Mouse (Mus musculus) neural tube, embryonic 11.5 days (tissue): Measurements from ENCODE around the gene Olfr1128. TPM values are rescaled to one million over a fixed set of nuclear protein-coding genes. Genes with fewer than 3 reads are reported as not detected.
"Not testable (repeated sequence)": the region's sequence is repeated elsewhere in the genome, so short reads cannot be mapped to it uniquely, and the experiment has no call there.

Source experiments
- ATAC-seq: fragments of 200-750 bp; cut with Nextera tagmentation; 2 replicates; pipeline ENCODE4 v1.8.0; 2017; ENCODE audit warnings: moderate number of reproducible peaks, mild to moderate bottlenecking, moderate TSS enrichment, moderate library complexity; ENCODE audit not compliant: insufficient read depth, low FRiP score, low TSS enrichment
- DNase-seq: peaks from one replicate; pipeline ENCODE4 v3.0.0-alpha.2; 2015; ENCODE audit warnings: low spot score
- H3K27ac ChIP-seq: fragments of 300-500 bp; sonication (generic); 2 replicates; pipeline ENCODE4 v1.5.1; 2014; ENCODE audit warnings: low read depth, mild to moderate bottlenecking, low read length
- H3K27me3 ChIP-seq: fragments of 300-500 bp; sonication (generic); 2 replicates; pipeline ENCODE4 v1.6.1; 2014; ENCODE audit warnings: mild to moderate bottlenecking, low read length, mixed read lengths; ENCODE audit not compliant: control insufficient read depth, insufficient read depth
- H3K36me3 ChIP-seq: fragments of 300-500 bp; sonication (generic); 2 replicates; pipeline ENCODE4 v1.6.1; 2014; ENCODE audit warnings: mild to moderate bottlenecking, low read length, moderate library complexity, mixed read lengths; ENCODE audit not compliant: control insufficient read depth, insufficient read depth
- H3K4me1 ChIP-seq: fragments of 300-500 bp; sonication (generic); 2 replicates; pipeline ENCODE4 v1.6.1; 2014; ENCODE audit warnings: low read length, mixed read lengths; ENCODE audit not compliant: control insufficient read depth, insufficient read depth
- H3K4me2 ChIP-seq: fragments of 300-500 bp; sonication (generic); 2 replicates; pipeline ENCODE4 v1.6.1; 2014; ENCODE audit warnings: low read depth, mild to moderate bottlenecking, moderate library complexity
- H3K4me3 ChIP-seq: fragments of 300-500 bp; sonication (generic); 2 replicates; pipeline ENCODE4 v1.5.1; 2014; ENCODE audit warnings: low read depth, low read length
- H3K9ac ChIP-seq: fragments of 300-500 bp; sonication (generic); 2 replicates; pipeline ENCODE4 v1.6.1; 2014; ENCODE audit warnings: mild to moderate bottlenecking, low read length
- H3K9me3 ChIP-seq: fragments of 300-500 bp; sonication (generic); 2 replicates; pipeline ENCODE4 v1.6.1; 2016; ENCODE audit warnings: low read length; ENCODE audit not compliant: control insufficient read depth
- WGBS: fragments of 180-500 bp; shearing (Covaris S2); extraction: QIAGEN DNeasy Blood & Tissue Kit; methylation state at CpG from one replicate; pipeline ENCODE4 v1.1.7; 2014; 5-methylcytosine and 5-hydroxymethylcytosine counted together
- polyA plus RNA-seq: library from polyadenylated mRNA; unstranded; fragments of >200 nt; fragmentation: Nextera tagmentation; extraction: Ambion mirVana; gene quantifications from 2 replicates; pipeline ENCODE4 v1.2.1, GENCODE M21; 2014

Olfr1128 gene
- polyA plus RNA-seq, 1 experiment from 2014 or later: not detected

GRCm38 (mm10) chr2:87506265-87506664, 39.1 kb downstream of the Olfr1128 start, which contains the start of gene Pramel6:
Pramel6 (plus strand) TSS chr2:87506565.
- Histone ChIP-seq H3K27ac (no peak within 1 kb of the TSS), H3K27me3 (no peaks in the 10 kb centered on the region), H3K4me1 (no peaks in the 10 kb centered on the region), H3K36me3 (no peaks in the 10 kb centered on the region), H3K4me3 (no peak within 1 kb of the TSS), H3K9ac (no peak within 1 kb of the TSS), H3K9me3 (no peaks in the 10 kb centered on the region), H3K4me2 (no peak within 1 kb of the TSS)
- ATAC-seq (no peak), DNase-seq (no peak)
- 88% methylated on average over 6 of the region's 6 CpGs for WGBS

- not testable (repeated sequence) for H3K4me3 ChIP-seq, DNase-seq, ATAC-seq, H3K9ac ChIP-seq, H3K27me3 ChIP-seq, H3K4me1 ChIP-seq, H3K36me3 ChIP-seq, H3K27ac ChIP-seq, H3K4me2 ChIP-seq, H3K9me3 ChIP-seq
- WGBS: 88% methylated on average over 4 of the region's 5 CpGs
Observed at GRCm38 (mm10) chr2:87496993-87497392, 48.3 kb downstream of the Olfr1128 start, which contains the start of gene Pramel7. Pramel7 (minus strand) TSS chr2:87497093.

Other genes starting within 250 kb of the Olfr1128 start
- not detected in 2 replicates for gene Olfr1118, start 238.0 kb downstream of the Olfr1128 start, polyA plus RNA-seq
- not detected in 2 replicates for gene Olfr1120, start 190.7 kb downstream of the Olfr1128 start, polyA plus RNA-seq
- not detected in 2 replicates for gene Olfr1121, start 175.6 kb downstream of the Olfr1128 start, polyA plus RNA-seq
- gene Olfr1122, start 159.7 kb downstream of the Olfr1128 start, polyA plus RNA-seq: not detected in 2 replicates
- gene Olfr1123, start 128.9 kb downstream of the Olfr1128 start, polyA plus RNA-seq: not detected in 2 replicates
- gene Olfr1124, start 115.3 kb downstream of the Olfr1128 start, polyA plus RNA-seq: not detected in 2 replicates
- gene Olfr1126, start 91.6 kb downstream of the Olfr1128 start, polyA plus RNA-seq: not detected in 2 replicates
- gene Pramel7, start 48.4 kb downstream of the Olfr1128 start, polyA plus RNA-seq: not detected in 2 replicates
- not detected in 2 replicates for gene Pramel6, start 39.0 kb downstream of the Olfr1128 start, polyA plus RNA-seq
- gene Olfr153, start 13.7 kb downstream of the Olfr1128 start, polyA plus RNA-seq: not detected in 2 replicates
- not detected in 2 replicates for gene Olfr1129, start 28.4 kb upstream of the Olfr1128 start, polyA plus RNA-seq
- gene Olfr1130, start 60.7 kb upstream of the Olfr1128 start, polyA plus RNA-seq: not detected in 2 replicates
- gene Olfr1131, start 81.6 kb upstream of the Olfr1128 start, polyA plus RNA-seq: not detected in 2 replicates
- gene Olfr1132, start 92.0 kb upstream of the Olfr1128 start, polyA plus RNA-seq: not detected in 2 replicates
- gene Olfr1133, start 101.8 kb upstream of the Olfr1128 start, polyA plus RNA-seq: not detected in 2 replicates
- gene Olfr1134, start 112.9 kb upstream of the Olfr1128 start, polyA plus RNA-seq: not detected in 2 replicates
- not detected in 2 replicates for gene Olfr1135, start 128.1 kb upstream of the Olfr1128 start, polyA plus RNA-seq
- gene Olfr1136, start 148.4 kb upstream of the Olfr1128 start, polyA plus RNA-seq: not detected in 2 replicates
- not detected in 2 replicates for gene Olfr1137, start 167.6 kb upstream of the Olfr1128 start, polyA plus RNA-seq
- not detected in 2 replicates for gene Olfr1138, start 194.4 kb upstream of the Olfr1128 start, polyA plus RNA-seq
- gene Olfr1140, start 198.2 kb upstream of the Olfr1128 start, polyA plus RNA-seq: not detected in 2 replicates
- not detected in 2 replicates for gene Olfr1141, start 208.4 kb upstream of the Olfr1128 start, polyA plus RNA-seq
- gene Olfr152, start 233.9 kb upstream of the Olfr1128 start, polyA plus RNA-seq: not detected in 2 replicates